Mouse (Mus musculus): ENCODE data around the gene Dcbld2.

GRCm38 (mm10) chr16:58377756-58378503 lies 30.3 kb upstream of the Dcbld2 start:
- TF ChIP-seq CTCF (IDR thresholded peaks at IDR 0.05; ENCODE audit: low read depth, low read length) (no peak), GATA1 (IDR thresholded peaks at IDR 0.05; ENCODE audit: borderline replicate concordance, low read length) (no peak), TAL1 (conservative IDR thresholded peaks at IDR 0.05; ENCODE audit: low read depth, low read length) (no peak), POLR2AphosphoS5 (IDR thresholded peaks at IDR 0.05; ENCODE audit: insufficient replicate concordance, low read depth, low read length) (no peak), GATA2 (IDR thresholded peaks at IDR 0.05; ENCODE audit: borderline replicate concordance, low read depth, low read length) (no peak)

All from G1E (cell line).